ENCODE assay signal across 7 mouse cellular contexts in the genomic region with DNA sequence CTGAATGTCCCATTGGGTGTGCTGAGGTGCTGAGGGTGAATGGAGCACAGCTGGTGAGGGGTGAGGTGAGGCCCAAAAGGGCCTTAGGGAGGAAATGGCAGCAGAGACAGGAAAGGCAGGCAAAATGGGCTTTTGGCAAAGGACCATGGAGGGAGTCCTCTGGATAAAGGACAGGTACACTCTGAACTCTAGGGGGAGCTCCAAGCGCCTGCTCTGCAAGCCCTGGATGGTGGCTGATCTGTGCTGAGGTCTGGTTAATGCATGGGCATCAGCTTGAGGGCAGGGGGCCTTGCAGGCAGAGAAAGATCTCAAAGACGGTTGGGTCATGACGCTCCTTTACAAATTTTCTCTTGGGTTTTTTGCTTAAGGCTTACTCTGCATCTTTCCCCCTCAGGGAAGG.
A peak's percentile ranks its signal among the peaks of the same experiment; 100 is the strongest.
DNase-seq lines count a peak whose midpoint lies in the region; ATAC-seq lines count a peak whose summit lies in the region.

No protein-coding gene starts in this region.

- H3K27ac ChIP-seq in liver, embryonic 12.5 days, result no peak overlapping the region

- H3K9me3 ChIP-seq in liver, embryonic 12.5 days (replicated peaks), result no peaks in the 10 kb centered on the region

- no peak overlapping the region for H3K9ac ChIP-seq in liver, embryonic 12.5 days

- H3K4me1 ChIP-seq in liver, embryonic 12.5 days, result no peaks in the 10 kb centered on the region

- ATAC-seq in liver, embryonic 12.5 days, result no peak

- no peaks in the 10 kb centered on the region for H3K27me3 ChIP-seq in liver, embryonic 12.5 days (replicated peaks)

- H3K4me2 ChIP-seq in liver, embryonic 12.5 days, result no peak overlapping the region

- peak; percentile 22 for DNase-seq in liver
- DNase-seq in R1 (ENCODE audit: low read depth, low spot score), result peak; percentile 63
- peak; percentile 69 to 75 for DNase-seq in cerebellum, postnatal 10 days
- peak; percentile 32 for DNase-seq in kidney, postnatal 14 days
- peak; percentile 85 for DNase-seq in retina, embryonic 14.5 days (ENCODE audit: low spot score)
- no peak for DNase-seq in right cerebral cortex, postnatal 4 days

- no peaks in the 10 kb centered on the region for H3K36me3 ChIP-seq in liver, embryonic 12.5 days

- no peak overlapping the region for H3K4me3 ChIP-seq in liver, embryonic 12.5 days

- 21% methylated on average over 3 of the region's 3 CpGs for WGBS in liver, embryonic 12.5 days (ENCODE audit: insufficient replicate concordance)
